Mouse (Mus musculus): ENCODE measurements around the gene Gm11937. TPM values are rescaled to one million over a fixed set of nuclear protein-coding genes. Genes with fewer than 3 reads are reported as not detected.
A peak's percentile ranks its signal among the peaks of the same experiment; 100 is the strongest.

The Gm11937 gene
- total RNA-seq, 2 experiments from 2014 or later = not detected

GRCm38 (mm10) chr11:99585096-99585495, 24.9 kb downstream of the Gm11937 start:
- intact Hi-C loops (cut with DNase I) = no loop called here
- DNase-seq (ENCODE audit: low spot score in 2 of 2) = peak; percentile 9 to 38

DNA sequence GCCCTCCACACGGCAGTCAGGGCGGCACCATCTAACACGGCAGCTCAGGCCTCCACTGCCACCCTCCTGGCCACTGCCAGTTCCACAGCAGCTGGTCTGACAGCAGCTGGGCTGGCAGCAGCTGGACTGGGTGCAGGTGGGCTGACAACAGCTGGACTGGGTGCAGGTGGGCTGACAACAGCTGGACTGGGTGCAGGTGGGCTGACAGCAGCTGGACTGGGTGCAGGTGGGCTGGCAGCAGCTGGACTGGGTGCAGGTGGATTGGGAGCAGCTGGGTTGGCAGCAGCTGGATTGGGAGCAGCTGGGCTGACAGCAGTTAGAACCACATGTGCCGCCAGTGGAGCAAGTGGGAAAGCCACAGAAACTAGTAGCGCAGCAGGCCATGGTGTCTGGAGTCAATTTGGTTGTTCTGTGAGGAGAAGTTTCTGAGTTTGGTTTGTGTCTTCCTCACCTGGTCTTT, 26.7 kb downstream of the Gm11937 start, which contains the start of gene Krtap1-4:
TSS of gene Krtap1-4 (minus strand) at position 410 of the 460 bp plus-strand sequence.
- intact Hi-C loops (cut with DNase I) = loop anchor here (5.0 kb wide), 1 partner anchor 584 kb away; no protein-coding TSS in a partner anchor
- no peak for DNase-seq (ENCODE audit: low spot score in 2 of 2)

DNA sequence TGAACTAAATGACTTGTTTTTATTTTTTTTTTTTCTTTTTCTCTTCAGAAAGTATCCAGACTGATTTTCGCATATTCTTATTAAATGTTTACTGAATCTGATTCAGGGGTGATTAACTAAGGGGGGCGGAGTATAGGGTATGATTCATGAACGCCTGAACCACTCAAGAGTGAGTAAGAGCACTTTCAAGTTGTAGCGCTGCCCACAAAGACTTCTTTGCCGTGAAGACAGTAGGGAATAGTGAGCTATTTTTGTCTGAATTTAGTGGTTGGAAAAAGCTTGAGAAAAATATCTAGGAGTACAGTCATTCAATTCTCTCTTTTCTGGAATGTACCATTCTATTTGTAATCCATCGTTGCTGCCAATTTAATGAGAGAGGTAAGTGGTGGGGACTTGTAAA, 28.4 kb downstream of the Gm11937 start:
- DNase-seq (ENCODE audit: low spot score in 2 of 2) = no peak
- intact Hi-C loops (cut with DNase I) = loop anchor here (5.0 kb wide), 1 partner anchor 586 kb away; no protein-coding TSS in a partner anchor

GRCm38 (mm10) chr11:99581051-99581450, 28.9 kb downstream of the Gm11937 start:
- DNase-seq (ENCODE audit: low spot score in 2 of 2) = no peak
- intact Hi-C loops (cut with DNase I) = loop anchor here (5.0 kb wide), 1 partner anchor 586 kb away; no protein-coding TSS in a partner anchor

DNA sequence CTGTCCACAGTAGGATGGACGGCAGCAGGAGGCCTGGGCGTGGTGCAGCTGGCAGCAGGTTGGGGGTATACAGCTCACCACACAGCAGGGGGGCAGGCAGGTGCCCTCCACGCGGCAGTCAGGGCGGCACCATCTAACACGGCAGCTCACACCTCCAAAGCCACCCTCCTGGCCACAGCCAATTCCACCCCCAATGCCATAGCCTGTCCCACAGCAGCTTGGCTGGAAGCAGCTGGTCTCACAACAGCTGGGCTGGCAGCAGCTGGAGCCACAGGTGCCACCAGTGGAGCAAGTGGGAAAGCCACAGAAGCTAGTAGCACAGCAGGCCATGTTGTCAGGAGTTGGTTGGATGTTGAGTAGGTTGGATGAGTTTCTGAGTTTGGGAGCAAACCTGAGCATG, 29.4 kb downstream of the Gm11937 start, which contains the start of gene Krtap1-5:
TSS of gene Krtap1-5 (minus strand) at position 381 of the 400 bp plus-strand sequence.
- no peak for DNase-seq (ENCODE audit: low spot score in 2 of 2)
- intact Hi-C loops (cut with DNase I) = loop anchor here (5.0 kb wide), 1 partner anchor 587 kb away; no protein-coding TSS in a partner anchor

- peak; percentile 39 to 75 for DNase-seq (ENCODE audit: low spot score in 2 of 2)
- intact Hi-C loops (cut with DNase I) = loop anchor here (5.0 kb wide), 1 partner anchor 107 kb away; no protein-coding TSS in a partner anchor
Measured at GRCm38 (mm10) chr11:99574106-99574505, 35.9 kb downstream of the Gm11937 start.

DNA sequence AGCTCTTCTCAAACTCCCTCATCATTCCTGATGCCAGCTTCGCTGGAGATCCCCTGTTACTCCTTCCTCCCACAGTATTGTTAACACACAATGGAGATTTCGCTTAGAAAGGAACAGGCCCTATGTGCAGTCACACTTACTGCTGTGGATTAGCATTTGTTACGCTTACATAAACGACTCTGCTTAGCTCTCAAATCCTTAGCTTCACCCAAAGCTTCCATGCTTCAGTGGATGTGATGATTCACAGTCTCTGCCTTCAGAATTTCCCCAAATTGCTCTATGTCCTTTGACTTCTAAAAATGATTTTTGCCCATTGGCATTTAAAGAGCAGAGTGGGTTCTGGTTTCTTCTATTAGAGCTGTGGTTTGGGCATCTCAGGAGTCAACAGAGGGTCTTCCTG, 36.8 kb downstream of the Gm11937 start:
- DNase-seq (ENCODE audit: low spot score in 2 of 2) = peak in 1 of 2 experiments; percentile 13
- intact Hi-C loops (cut with DNase I) = loop anchor here (5.0 kb wide), 1 partner anchor 106 kb away; no protein-coding TSS in a partner anchor

GRCm38 (mm10) chr11:99566530-99566929, 43.5 kb downstream of the Gm11937 start, which contains the start of gene Krtap3-1:
Gene Krtap3-1 (minus strand): TSS chr11:99566630.
- intact Hi-C loops (cut with DNase I) = no loop called here
- DNase-seq (ENCODE audit: low spot score in 2 of 2) = no peak

DNA sequence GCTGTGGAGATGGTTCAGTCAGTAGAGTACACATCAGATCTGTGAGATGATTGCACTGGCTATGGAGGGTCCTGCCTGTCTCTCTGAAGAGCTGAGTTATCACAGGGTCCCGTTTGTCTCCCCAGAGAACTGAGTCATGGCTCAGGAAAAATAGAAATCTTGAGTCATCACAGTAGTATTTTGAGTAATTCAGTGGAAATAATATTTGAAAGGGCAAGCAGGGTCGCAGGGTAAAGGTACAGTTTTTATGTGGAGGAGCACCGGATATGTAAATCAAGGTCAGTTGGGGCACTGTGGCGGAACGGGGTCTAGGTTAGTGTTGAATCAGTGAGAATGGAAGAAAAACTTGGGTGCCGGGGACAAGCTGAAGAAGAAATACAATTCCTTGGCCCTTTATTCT, 47.4 kb downstream of the Gm11937 start:
- intact Hi-C loops (cut with DNase I) = no loop called here

More for the DNA sequence above, 47.4 kb downstream of the Gm11937 start:
- DNase-seq (ENCODE audit: low spot score in 2 of 2) = no peak

Other genes with a start within 250 kb of the Gm11937 start
- gene Krt28, start 235.3 kb downstream of the Gm11937 start, total RNA-seq (2021) = under 1 TPM; 0.22 to 0.34 TPM
- 10 to 100 TPM; 12.2 to 13.8 TPM for gene Krt10, start 220.8 kb downstream of the Gm11937 start, total RNA-seq (2021)
- gene Krt12, start 187.9 kb downstream of the Gm11937 start, total RNA-seq (2021) = 1 to 10 TPM; 8.5 to 9.7 TPM
- gene Krt20, start 172.0 kb downstream of the Gm11937 start, total RNA-seq (2021) = not detected
- gene Krt23, start 117.1 kb downstream of the Gm11937 start, total RNA-seq (2021) = not detected
- not detected for gene Krt39, start 88.9 kb downstream of the Gm11937 start, total RNA-seq (2021)
- not detected for gene Krt40, start 67.0 kb downstream of the Gm11937 start, total RNA-seq (2021)
- not detected for gene Krtap3-3, start 59.3 kb downstream of the Gm11937 start, total RNA-seq (2021)
- not detected for gene Krtap3-2, start 53.3 kb downstream of the Gm11937 start, total RNA-seq (2021)
- gene Gm11939, start 50.7 kb downstream of the Gm11937 start, total RNA-seq (2021) = not detected
- not detected for gene Krtap3-1, start 43.6 kb downstream of the Gm11937 start, total RNA-seq (2021)
- gene Krtap1-5, start 29.2 kb downstream of the Gm11937 start, total RNA-seq (2021) = not detected
- gene Krtap1-4, start 26.5 kb downstream of the Gm11937 start, total RNA-seq (2021) = not detected
- gene Krtap1-3, start 18.9 kb downstream of the Gm11937 start, total RNA-seq (2021) = not detected
- gene Krtap9-3, start 12.1 kb downstream of the Gm11937 start, total RNA-seq (2021) = not detected
- not detected for gene Gm11938, start 6.9 kb downstream of the Gm11937 start, total RNA-seq (2021)
- not detected for gene Krtap2-4, start 4.7 kb upstream of the Gm11937 start, total RNA-seq (2021)
- not detected for gene Gm11562, start 10.2 kb upstream of the Gm11937 start, total RNA-seq (2021)
- not detected for gene Krtap4-1, start 18.0 kb upstream of the Gm11937 start, total RNA-seq (2021)
- gene Krtap4-2, start 24.9 kb upstream of the Gm11937 start, total RNA-seq (2021) = not detected
- not detected for gene Krtap4-7, start 33.9 kb upstream of the Gm11937 start, total RNA-seq (2021)
- gene Gm11555, start 40.0 kb upstream of the Gm11937 start, total RNA-seq (2021) = not detected
- gene Gm11563, start 48.8 kb upstream of the Gm11937 start, total RNA-seq (2021) = not detected
- not detected for gene Krtap4-6, start 55.8 kb upstream of the Gm11937 start, total RNA-seq (2021)
- gene Gm14190, start 80.6 kb upstream of the Gm11937 start, total RNA-seq (2021) = not detected
- not detected for gene Gm14180, start 124.1 kb upstream of the Gm11937 start, total RNA-seq (2021)
- not detected for gene Gm11595, start 162.7 kb upstream of the Gm11937 start, total RNA-seq (2021)
- not detected for gene Krtap4-8, start 170.5 kb upstream of the Gm11937 start, total RNA-seq (2021)
- gene Krtap4-9, start 175.0 kb upstream of the Gm11937 start, total RNA-seq (2021) = not detected
- gene Gm11596, start 183.3 kb upstream of the Gm11937 start, total RNA-seq (2021) = not detected
- not detected for gene Gm11569, start 188.7 kb upstream of the Gm11937 start, total RNA-seq (2021)
- gene Gm11554, start 194.3 kb upstream of the Gm11937 start, total RNA-seq (2021) = not detected
- not detected for gene Krtap4-13, start 199.7 kb upstream of the Gm11937 start, total RNA-seq (2021)
- not detected for gene Gm11564, start 205.5 kb upstream of the Gm11937 start, total RNA-seq (2021)
- gene 2300003K06Rik, start 227.9 kb upstream of the Gm11937 start, total RNA-seq (2021) = not detected
- not detected for gene Krtap4-16, start 241.4 kb upstream of the Gm11937 start, total RNA-seq (2021)
- gene Gm11568, start 247.7 kb upstream of the Gm11937 start, total RNA-seq (2021) = not detected